Mouse (Mus musculus) adrenal gland, postnatal 14 days (tissue): ENCODE measurements around the gene Dcaf8. TPM values are rescaled to one million over a fixed set of nuclear protein-coding genes. Genes with fewer than 3 reads are reported as not detected.
A peak's percentile ranks its signal among the peaks of the same experiment; 100 is the strongest.

Source experiments
- DNase-seq: peaks from one replicate; pipeline ENCODE4 v3.0.0; 2021; ENCODE audit warnings: mixed read lengths
- total RNA-seq: library from RNA; stranded (reverse); gene quantifications from 2 replicates; pipeline ENCODE4 v1.2.3, GENCODE M21; 2021

Gene Dcaf8
- total RNA-seq, 1 experiment from 2014 or later: 118 TPM

- no peak for DNase-seq
Observed at GRCm38 (mm10) chr1:172194435-172194834, 46.6 kb downstream of the Dcaf8 start.

- DNase-seq: no peak
Observed at GRCm38 (mm10) chr1:172197146-172197545, 49.3 kb downstream of the Dcaf8 start.

- no peak for DNase-seq
Observed at GRCm38 (mm10) chr1:172197851-172198250, 50.0 kb downstream of the Dcaf8 start.

GRCm38 (mm10) chr1:172198316-172198715 lies 50.4 kb downstream of the Dcaf8 start:
- DNase-seq: no peak

- DNase-seq: no peak
Observed at GRCm38 (mm10) chr1:172198996-172199395, 51.1 kb downstream of the Dcaf8 start.

GRCm38 (mm10) chr1:172200161-172200560 lies 52.3 kb downstream of the Dcaf8 start:
- no peak for DNase-seq

- no peak for DNase-seq
Observed at GRCm38 (mm10) chr1:172200871-172201447, 53.1 kb downstream of the Dcaf8 start.

- peak; percentile 58 for DNase-seq
Observed at GRCm38 (mm10) chr1:172201967-172202880, 54.3 kb downstream of the Dcaf8 start.

- DNase-seq: peak; percentile 51
Observed at GRCm38 (mm10) chr1:172202894-172203522, 55.1 kb downstream of the Dcaf8 start.

- no peak for DNase-seq
Observed at GRCm38 (mm10) chr1:172203566-172203965, 55.7 kb downstream of the Dcaf8 start.

- no peak for DNase-seq
Observed at GRCm38 (mm10) chr1:172204033-172204813, 56.3 kb downstream of the Dcaf8 start.

GRCm38 (mm10) chr1:172204814-172205740 lies 57.2 kb downstream of the Dcaf8 start:
- no peak for DNase-seq

GRCm38 (mm10) chr1:172205741-172206087 lies 57.8 kb downstream of the Dcaf8 start:
- no peak for DNase-seq

GRCm38 (mm10) chr1:172206141-172206917 lies 58.4 kb downstream of the Dcaf8 start, which contains the start of gene Pea15a:
Pea15a (minus strand) TSS chr1:172206804.
- peak; percentile 89 for DNase-seq

GRCm38 (mm10) chr1:172207111-172207584 lies 59.3 kb downstream of the Dcaf8 start:
- no peak for DNase-seq

- no peak for DNase-seq
Observed at GRCm38 (mm10) chr1:172212776-172213175, 64.9 kb downstream of the Dcaf8 start.

GRCm38 (mm10) chr1:172213771-172214170 lies 65.9 kb downstream of the Dcaf8 start:
- DNase-seq: no peak

GRCm38 (mm10) chr1:172214748-172215147 lies 66.9 kb downstream of the Dcaf8 start:
- DNase-seq: peak; percentile 60

- peak; percentile 97 for DNase-seq
Observed at GRCm38 (mm10) chr1:172217148-172217547, 69.3 kb downstream of the Dcaf8 start.
